Mouse (Mus musculus) adrenal gland, postnatal 25 days (tissue): ENCODE results near the gene Akt1s1. TPM values are rescaled to one million over a fixed set of nuclear protein-coding genes. Genes with fewer than 3 reads are reported as not detected.

ENCODE experiments used
- DNase-seq: peaks from one replicate; pipeline ENCODE4 v3.0.0; 2021; ENCODE audit warnings: mixed read lengths
- total RNA-seq: library from RNA; stranded (reverse); gene quantifications from 2 replicates; pipeline ENCODE4 v1.2.3, GENCODE M21; 2021

Akt1s1 gene
- total RNA-seq, 1 experiment from 2014 or later: 138 TPM

- peak; percentile 38 for DNase-seq
Observed at GRCm38 (mm10) chr7:44853596-44854355, 5.0 kb downstream of the Akt1s1 start.

GRCm38 (mm10) chr7:44854356-44855031 is 5.7 kb downstream of the Akt1s1 start:
- peak; percentile 92 for DNase-seq

- DNase-seq: no peak
Observed at GRCm38 (mm10) chr7:44855036-44855435, 6.2 kb downstream of the Akt1s1 start.

GRCm38 (mm10) chr7:44856265-44856916 is 7.6 kb downstream of the Akt1s1 start:
- no peak for DNase-seq

- peak; percentile 83 for DNase-seq
Observed at GRCm38 (mm10) chr7:44857042-44857552, 8.3 kb downstream of the Akt1s1 start, which contains the start of gene Pnkp. Pnkp (plus strand) TSS chr7:44857139.

- DNase-seq: peak; percentile 32
Observed at GRCm38 (mm10) chr7:44857905-44858304, 9.1 kb downstream of the Akt1s1 start.

- no peak for DNase-seq
Observed at GRCm38 (mm10) chr7:44859896-44860295, 11.1 kb downstream of the Akt1s1 start.

- DNase-seq: peak; percentile 79
Observed at GRCm38 (mm10) chr7:44860576-44861428, 12.0 kb downstream of the Akt1s1 start.

GRCm38 (mm10) chr7:44861429-44861816 is 12.6 kb downstream of the Akt1s1 start:
- DNase-seq: no peak

- DNase-seq: peak; percentile 28
Observed at GRCm38 (mm10) chr7:44862434-44862833, 13.6 kb downstream of the Akt1s1 start.

GRCm38 (mm10) chr7:44863210-44863609 is 14.4 kb downstream of the Akt1s1 start:
- DNase-seq: no peak

- no peak for DNase-seq
Observed at GRCm38 (mm10) chr7:44863982-44864494, 15.2 kb downstream of the Akt1s1 start.

GRCm38 (mm10) chr7:44864595-44865542 is 16.1 kb downstream of the Akt1s1 start:
- no peak for DNase-seq

- peak; percentile 73 for DNase-seq
Observed at GRCm38 (mm10) chr7:44866276-44867009, 17.7 kb downstream of the Akt1s1 start.

GRCm38 (mm10) chr7:44867010-44867702 is 18.4 kb downstream of the Akt1s1 start:
- DNase-seq: no peak

- no peak for DNase-seq
Observed at GRCm38 (mm10) chr7:44867802-44868201, 19.0 kb downstream of the Akt1s1 start.

- no peak for DNase-seq
Observed at GRCm38 (mm10) chr7:44868465-44868864, 19.7 kb downstream of the Akt1s1 start.

GRCm38 (mm10) chr7:44868919-44869696 is 20.3 kb downstream of the Akt1s1 start:
- DNase-seq: peak; percentile 77
